Mouse (Mus musculus) MEL (cell line): ENCODE data around the gene Rmnd1. TPM values are rescaled to one million over a fixed set of nuclear protein-coding genes. Genes with fewer than 3 reads are reported as not detected.

Experiments
- DNase-seq: peaks from one replicate; pipeline ENCODE4 v3.0.0; 2011; ENCODE audit warnings: low read depth, low spot score
- H3K27ac ChIP-seq: 2 replicates; pipeline ENCODE4 v1.5.1; 2012; ENCODE audit warnings: low read depth, mild to moderate bottlenecking, control low read depth, low read length, moderate library complexity; ENCODE audit not compliant: control insufficient read depth
- H3K27me3 ChIP-seq, 2 experiments: fragments of 150-350 bp in 1 of 2; sonication (generic) in 1 of 2; 2 replicates each; pipeline ENCODE4 v1.6.1; 2012; ENCODE audit warnings: low read length in 2 of 2, mild to moderate bottlenecking in 2 of 2, improper control_type of control experiment in 1 of 2, moderate library complexity in 1 of 2; ENCODE audit not compliant: insufficient read depth in 2 of 2, control insufficient read depth in 1 of 2
- H3K36me3 ChIP-seq, 2 experiments: 2 replicates each; pipeline ENCODE4 v1.6.1; 2012 to 2014; ENCODE audit warnings: low read length in 2 of 2, improper control_type of control experiment in 1 of 2, inconsistent platforms in 1 of 2, mild to moderate bottlenecking in 1 of 2; ENCODE audit not compliant: insufficient read depth in 2 of 2, control insufficient read depth in 1 of 2
- H3K4me1 ChIP-seq, 2 experiments: fragments of 150-350 bp in 1 of 2; sonication (generic) in 1 of 2; 2 replicates each; pipeline ENCODE4 v1.6.1; 2012; ENCODE audit warnings: low read length in 2 of 2, improper control_type of control experiment in 1 of 2, mild to moderate bottlenecking in 1 of 2; ENCODE audit not compliant: insufficient read depth in 2 of 2, control insufficient read depth in 1 of 2
- H3K4me3 ChIP-seq, 2 experiments: fragments of 150-350 bp in 1 of 2; sonication (generic) in 1 of 2; 2 replicates each; pipeline ENCODE4 v1.5.1; 2012; ENCODE audit warnings: low read depth in 2 of 2, low read length in 2 of 2, mild to moderate bottlenecking in 2 of 2, moderate library complexity in 2 of 2, control low read depth in 1 of 2, improper control_type of control experiment in 1 of 2; ENCODE audit not compliant: control insufficient read depth in 1 of 2, insufficient read depth in 1 of 2
- H3K79me2 ChIP-seq: 2 replicates; pipeline ENCODE4 v1.6.1; 2012; ENCODE audit warnings: mild to moderate bottlenecking, low read length, moderate library complexity; ENCODE audit not compliant: control insufficient read depth, poor library complexity, insufficient read depth
- H3K9ac ChIP-seq: 2 replicates; pipeline ENCODE4 v1.6.1; 2012; ENCODE audit warnings: low read depth, mild to moderate bottlenecking, control low read depth, low read length, moderate library complexity; ENCODE audit not compliant: control insufficient read depth, poor library complexity, severe bottlenecking
- H3K9me3 ChIP-seq: fragments of 150-350 bp; sonication (generic); replicated peaks from 2 replicates; pipeline ENCODE4 v1.6.1; 2012; ENCODE audit warnings: mild to moderate bottlenecking, low read length, improper control_type of control experiment, moderate library complexity; ENCODE audit not compliant: insufficient read depth
- BHLHE40 ChIP-seq: IDR thresholded peaks from 2 replicates; pipeline ENCODE4 v1.6.1; 2012; ENCODE audit warnings: low read depth, mild to moderate bottlenecking, inconsistent platforms, low read length, improper control_type of control experiment, borderline replicate concordance
- CTCF ChIP-seq, 3 experiments: IDR thresholded peaks in 2 of 3; conservative IDR thresholded peaks in 1 of 3; 2 replicates each; pipeline ENCODE4 v1.5.1; 2011 to 2012; ENCODE audit warnings: low read length in 3 of 3, low read depth in 2 of 3, mild to moderate bottlenecking in 2 of 3, improper control_type of control experiment in 1 of 3, inconsistent platforms in 1 of 3, mixed read lengths in 1 of 3, moderate library complexity in 1 of 3; ENCODE audit not compliant: control insufficient read depth in 1 of 3, insufficient read depth in 1 of 3, poor library complexity in 1 of 3, severe bottlenecking in 1 of 3
- E2F4 ChIP-seq: IDR thresholded peaks from 2 replicates; pipeline ENCODE4 v1.6.1; 2011; ENCODE audit warnings: low read depth, low read length, improper control_type of control experiment, borderline replicate concordance
- ELF1 ChIP-seq: IDR thresholded peaks from 2 replicates; pipeline ENCODE4 v1.6.1; 2014; ENCODE audit warnings: low read depth, mild to moderate bottlenecking, inconsistent platforms, low read length, improper control_type of control experiment, moderate library complexity
- EP300 ChIP-seq, 2 experiments: IDR thresholded peaks; 2 replicates each; pipeline ENCODE4 v1.6.1; 2011; ENCODE audit warnings: improper control_type of control experiment in 2 of 2, low read length in 2 of 2, low read depth in 1 of 2, mild to moderate bottlenecking in 1 of 2
- JUND ChIP-seq: IDR thresholded peaks from 2 replicates; pipeline ENCODE4 v1.6.1; 2011; ENCODE audit warnings: low read depth, mild to moderate bottlenecking, improper control_type of control experiment, low read length
- MAFK ChIP-seq: IDR thresholded peaks from 2 replicates; pipeline ENCODE4 v1.6.1; 2011; ENCODE audit warnings: low read depth, mild to moderate bottlenecking, low read length, improper control_type of control experiment, borderline replicate concordance
- MAX ChIP-seq: IDR thresholded peaks from 2 replicates; pipeline ENCODE4 v1.6.1; 2011; ENCODE audit warnings: low read length, improper control_type of control experiment
- MAZ ChIP-seq: IDR thresholded peaks from 2 replicates; pipeline ENCODE4 v1.6.1; 2012; ENCODE audit warnings: low read depth, mild to moderate bottlenecking, inconsistent platforms, low read length, improper control_type of control experiment
- MEF2A ChIP-seq: IDR thresholded peaks from 2 replicates; pipeline ENCODE4 v1.6.1; 2014; ENCODE audit warnings: low read depth, mild to moderate bottlenecking, inconsistent platforms, low read length, improper control_type of control experiment; ENCODE audit not compliant: poor library complexity, insufficient replicate concordance, severe bottlenecking; ENCODE audit errors: extremely low read depth
- MYC ChIP-seq: IDR thresholded peaks from 2 replicates; pipeline ENCODE4 v1.6.1; 2011; ENCODE audit warnings: low read depth, mild to moderate bottlenecking, low read length, improper control_type of control experiment, moderate library complexity
- NRF1 ChIP-seq: IDR thresholded peaks from 2 replicates; pipeline ENCODE4 v1.6.1; 2014; ENCODE audit warnings: low read depth, mild to moderate bottlenecking, inconsistent platforms, low read length, improper control_type of control experiment, moderate library complexity; ENCODE audit not compliant: poor library complexity, insufficient read depth, severe bottlenecking
- POLR2AphosphoS2 ChIP-seq: IDR thresholded peaks from 2 replicates; pipeline ENCODE4 v1.6.1; 2011; ENCODE audit warnings: low read length, improper control_type of control experiment
- RCOR1 ChIP-seq: IDR thresholded peaks from 2 replicates; pipeline ENCODE4 v1.6.1; 2012; ENCODE audit warnings: low read depth, mild to moderate bottlenecking, inconsistent platforms, low read length, improper control_type of control experiment
- TAL1 ChIP-seq: IDR thresholded peaks from 2 replicates; pipeline ENCODE4 v1.6.1; 2012; ENCODE audit warnings: mild to moderate bottlenecking, inconsistent platforms, low read length, moderate library complexity, mixed read lengths
- TBP ChIP-seq: IDR thresholded peaks from 2 replicates; pipeline ENCODE4 v1.8.0; 2011; ENCODE audit warnings: low read depth, low read length, improper control_type of control experiment
- USF1 ChIP-seq: IDR thresholded peaks from 2 replicates; pipeline ENCODE4 v1.6.1; 2014; ENCODE audit warnings: low read depth, mild to moderate bottlenecking, inconsistent platforms, low read length, improper control_type of control experiment, moderate library complexity
- USF2 ChIP-seq, 2 experiments: IDR thresholded peaks; 2 replicates each; pipeline ENCODE4 v1.6.1; 2011 to 2012; ENCODE audit warnings: improper control_type of control experiment in 2 of 2, low read length in 2 of 2, borderline replicate concordance in 1 of 2, inconsistent platforms in 1 of 2, low read depth in 1 of 2, mild to moderate bottlenecking in 1 of 2; ENCODE audit not compliant: insufficient read depth in 1 of 2
- ZNF384 ChIP-seq: IDR thresholded peaks from 2 replicates; pipeline ENCODE4 v1.6.1; 2012; ENCODE audit warnings: low read depth, mild to moderate bottlenecking, inconsistent platforms, low read length, improper control_type of control experiment
- polyA plus RNA-seq, 2 experiments: library from polyadenylated mRNA; stranded (reverse) in 1 of 2; unstranded in 1 of 2; fragments of >175 nt in 1 of 2; fragments of >200 nt in 1 of 2; gene quantifications; 2 replicates each; pipeline versions ENCODE4 v1.2.1 to v1.2.4; 2012; ENCODE audit warnings: low replicate concordance in 2 of 2, low read depth in 1 of 2; ENCODE audit not compliant: insufficient read length in 2 of 2, insufficient read depth in 1 of 2, missing spikeins in 1 of 2
- total RNA-seq: library from RNA; depleted of rRNA; stranded (reverse); fragments of 300-350 nt; gene quantifications from 2 replicates; pipeline ENCODE4 v1.2.3, GENCODE M21; 2012

Rmnd1 gene
- total and polyA plus RNA-seq, 3 experiments: 38.8 to 39.6 TPM; not detected in 1

GRCm38 (mm10) chr10:4469406-4469805 is 37.2 kb upstream of the Rmnd1 start:
- Histone ChIP-seq H3K36me3 (no peaks in the 10 kb centered on the region; a peak in 1 of 4 replicates), H3K27me3 (no peaks in the 10 kb centered on the region), H3K4me3 (no peak overlapping the region), H3K9me3 (no peaks in the 10 kb centered on the region), H3K9ac (no peak overlapping the region), H3K4me1 (peaks cover 0 to 4% of the 10 kb centered on the region in 2 experiments; a peak in 2 of 4 replicates), H3K79me2 (no peaks in the 10 kb centered on the region), H3K27ac (no peak overlapping the region)
- peak; percentile 73 for DNase-seq
- TF ChIP-seq EP300 (IDR thresholded peaks at IDR 0.05; ENCODE audit: low read depth in 1 of 2, low read length in 2 of 2) (peak in 1 of 2 experiments; percentile 46; a peak in 2 of 4 replicates), ZNF384 (peak; percentile 94), NRF1 (no peak)

GRCm38 (mm10) chr10:4465799-4466198 is 33.6 kb upstream of the Rmnd1 start:
- H3K9ac ChIP-seq: no peak overlapping the region
- TF ChIP-seq E2F4 (no peak), TBP (no peak), ZNF384 (no peak), ELF1 (no peak), TAL1 (no peak), USF1 (no peak), MAZ (no peak), USF2 (IDR thresholded peaks at IDR 0.05; ENCODE audit: borderline replicate concordance in 1 of 2, insufficient read depth in 1 of 2, low read depth in 1 of 2, low read length in 2 of 2) (no peak), CTCF (IDR thresholded peaks at IDR 0.05 in 2 of 3, conservative IDR thresholded peaks at IDR 0.05 in 1 of 3; ENCODE audit: control insufficient read depth in 1 of 3, insufficient read depth in 1 of 3, low read depth in 2 of 3, low read length in 3 of 3, poor library complexity in 1 of 3, severe bottlenecking in 1 of 3) (no peak), MYC (no peak), POLR2AphosphoS2 (no peak), MEF2A (no peak)

GRCm38 (mm10) chr10:4460201-4460600 is 28.0 kb upstream of the Rmnd1 start:
- TF ChIP-seq TAL1: no peak
- no peak for TF ChIP-seq MAFK
- TF ChIP-seq CTCF (IDR thresholded peaks at IDR 0.05 in 2 of 3, conservative IDR thresholded peaks at IDR 0.05 in 1 of 3; ENCODE audit: control insufficient read depth in 1 of 3, insufficient read depth in 1 of 3, low read depth in 2 of 3, low read length in 3 of 3, poor library complexity in 1 of 3, severe bottlenecking in 1 of 3): no peak
- TF ChIP-seq MAX: no peak
- TF ChIP-seq JUND: no peak
- TF ChIP-seq NRF1: no peak
- no peak for TF ChIP-seq RCOR1
- no peak for TF ChIP-seq BHLHE40
- no peak for TF ChIP-seq MAZ
- H3K36me3 ChIP-seq: no peaks in the 10 kb centered on the region
- no peak overlapping the region for H3K9ac ChIP-seq
- H3K27ac ChIP-seq: no peak overlapping the region
- H3K27me3 ChIP-seq: no peaks in the 10 kb centered on the region
- no peaks in the 10 kb centered on the region for H3K79me2 ChIP-seq
- no peaks in the 10 kb centered on the region for H3K9me3 ChIP-seq
- peaks cover 0 to 4% of the 10 kb centered on the region in 2 experiments; a peak in 1 of 4 replicates for H3K4me1 ChIP-seq
- DNase-seq: peak; percentile 56
- no peak overlapping the region for H3K4me3 ChIP-seq

More at GRCm38 (mm10) chr10:4465799-4466198, 33.6 kb upstream of the Rmnd1 start:
- no peak overlapping the region for H3K27ac ChIP-seq
- no peak for DNase-seq
- no peaks in the 10 kb centered on the region; a peak in 1 of 4 replicates for H3K36me3 ChIP-seq
- no peaks in the 10 kb centered on the region for H3K79me2 ChIP-seq
- H3K9me3 ChIP-seq: no peaks in the 10 kb centered on the region
- peaks cover 0 to 4% of the 10 kb centered on the region in 2 experiments; a peak in 2 of 4 replicates for H3K4me1 ChIP-seq
- H3K4me3 ChIP-seq: no peak overlapping the region
- H3K27me3 ChIP-seq: no peaks in the 10 kb centered on the region
